Mouse (Mus musculus) myocyte (in vitro differentiated cells): ENCODE results near the gene Myh6.

ENCODE experiments used
- POLR2A ChIP-seq: IDR thresholded peaks from one replicate; pipeline ENCODE4 v1.6.1; 2011; ENCODE audit warnings: low read depth, mild to moderate bottlenecking, control low read depth, moderate library complexity; ENCODE audit not compliant: insufficient read length
- POLR2AphosphoS2 ChIP-seq: IDR thresholded peaks from one replicate; pipeline ENCODE4 v1.6.1; 2011; ENCODE audit warnings: low read depth, control low read depth; ENCODE audit not compliant: insufficient read length
- USF1 ChIP-seq: IDR thresholded peaks from one replicate; pipeline ENCODE4 v1.6.1; 2011; ENCODE audit warnings: low read depth, mild to moderate bottlenecking, control low read depth, moderate library complexity

- TF ChIP-seq POLR2A (no peak), USF1 (no peak), POLR2AphosphoS2 (no peak)
These were observed 27.1 kb downstream of the Myh6 start for GRCm38 (mm10) chr14:54939434-54940175.
